Mouse (Mus musculus) lung, postnatal 0 days (tissue): ENCODE measurements around the gene D430042O09Rik. TPM values are rescaled to one million over a fixed set of nuclear protein-coding genes. Genes with fewer than 3 reads are reported as not detected.

ENCODE experiments used
- ATAC-seq: fragments of 200-750 bp; cut with Nextera tagmentation; 2 replicates; pipeline ENCODE4 v1.8.0; 2017; ENCODE audit warnings: moderate library complexity
- DNase-seq: peaks from one replicate; pipeline ENCODE4 v3.0.0-alpha.2; 2016; ENCODE audit warnings: low spot score
- H3K27ac ChIP-seq: fragments of 300-500 bp; sonication (generic); 2 replicates; pipeline ENCODE4 v1.5.1; 2014; ENCODE audit warnings: antibody characterized with exemption, mild to moderate bottlenecking, low read length, mixed read lengths
- H3K27me3 ChIP-seq: fragments of 300-500 bp; sonication (generic); replicated peaks from 2 replicates; pipeline ENCODE4 v1.6.1; 2014; ENCODE audit warnings: low read length, mixed read lengths; ENCODE audit not compliant: insufficient read depth
- H3K36me3 ChIP-seq: fragments of 300-500 bp; sonication (generic); 2 replicates; pipeline ENCODE4 v1.6.1; 2014; ENCODE audit warnings: low read length, mixed read lengths; ENCODE audit not compliant: insufficient read depth
- H3K4me1 ChIP-seq: fragments of 300-500 bp; sonication (generic); 2 replicates; pipeline ENCODE4 v1.6.1; 2014; ENCODE audit warnings: antibody characterized with exemption, low read depth, low read length, mixed read lengths; ENCODE audit not compliant: insufficient read depth
- H3K4me2 ChIP-seq: fragments of 300-500 bp; sonication (generic); replicated peaks from 2 replicates; pipeline ENCODE4 v1.6.1; 2014; ENCODE audit warnings: low read depth, mild to moderate bottlenecking, low read length, moderate library complexity, mixed read lengths
- H3K4me3 ChIP-seq: fragments of 300-500 bp; sonication (generic); 2 replicates; pipeline ENCODE4 v1.5.1; 2014; ENCODE audit warnings: low read depth, low read length
- H3K9ac ChIP-seq: fragments of 300-500 bp; sonication (generic); replicated peaks from 2 replicates; pipeline ENCODE4 v1.6.1; 2014; ENCODE audit warnings: low read depth, mild to moderate bottlenecking
- H3K9me3 ChIP-seq: fragments of 300-500 bp; sonication (generic); 2 replicates; pipeline ENCODE4 v1.6.1; 2016; ENCODE audit warnings: low read length, mixed read lengths
- CTCF ChIP-seq: IDR thresholded peaks from 2 replicates; pipeline ENCODE4 v1.5.1; 2016; ENCODE audit warnings: antibody characterized with exemption, mild to moderate bottlenecking
- EP300 ChIP-seq: IDR thresholded peaks from 2 replicates; pipeline ENCODE4 v1.6.1; 2016; ENCODE audit warnings: antibody characterized with exemption, mild to moderate bottlenecking, control low read depth
- WGBS: fragments of 180-500 bp; shearing (Covaris S2); extraction: QIAGEN DNeasy Blood & Tissue Kit; methylation state at CpG from one replicate; pipeline ENCODE4 v1.1.7; 2014; 5-methylcytosine and 5-hydroxymethylcytosine counted together
- polyA plus RNA-seq: library from polyadenylated mRNA; unstranded; fragments of >200 nt; fragmentation: Nextera tagmentation; extraction: Ambion mirVana; gene quantifications from 2 replicates; pipeline ENCODE4 v1.2.1, GENCODE M21; 2015

D430042O09Rik gene
- polyA plus RNA-seq, 1 experiment from 2014 or later: 5.8 TPM

DNA sequence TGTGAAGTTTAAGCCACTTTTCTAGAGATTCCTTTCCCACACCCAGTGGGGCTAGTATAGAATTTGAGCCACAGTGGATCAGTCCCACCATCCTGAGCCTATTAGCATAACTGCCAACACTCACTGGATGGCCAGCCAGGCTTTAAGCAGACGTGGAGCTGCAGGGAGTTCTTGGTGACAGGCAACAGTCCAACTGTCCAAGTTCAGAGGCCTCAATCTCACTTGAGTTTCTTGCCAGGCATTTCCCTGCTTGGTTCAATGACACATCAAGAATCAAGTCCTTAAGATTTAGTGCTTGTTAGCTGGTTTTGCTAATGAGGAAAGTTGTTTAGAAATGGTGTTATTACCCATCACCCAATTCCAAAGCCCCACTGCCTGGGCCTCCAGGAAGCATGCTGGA, 137.9 kb downstream of the D430042O09Rik start:
- ATAC-seq: no peak
- Histone ChIP-seq H3K36me3 (peaks cover 8% of the 10 kb centered on the region; the same call in 1 of the 2 replicates), H3K27me3 (no peaks in the 10 kb centered on the region)

DNA sequence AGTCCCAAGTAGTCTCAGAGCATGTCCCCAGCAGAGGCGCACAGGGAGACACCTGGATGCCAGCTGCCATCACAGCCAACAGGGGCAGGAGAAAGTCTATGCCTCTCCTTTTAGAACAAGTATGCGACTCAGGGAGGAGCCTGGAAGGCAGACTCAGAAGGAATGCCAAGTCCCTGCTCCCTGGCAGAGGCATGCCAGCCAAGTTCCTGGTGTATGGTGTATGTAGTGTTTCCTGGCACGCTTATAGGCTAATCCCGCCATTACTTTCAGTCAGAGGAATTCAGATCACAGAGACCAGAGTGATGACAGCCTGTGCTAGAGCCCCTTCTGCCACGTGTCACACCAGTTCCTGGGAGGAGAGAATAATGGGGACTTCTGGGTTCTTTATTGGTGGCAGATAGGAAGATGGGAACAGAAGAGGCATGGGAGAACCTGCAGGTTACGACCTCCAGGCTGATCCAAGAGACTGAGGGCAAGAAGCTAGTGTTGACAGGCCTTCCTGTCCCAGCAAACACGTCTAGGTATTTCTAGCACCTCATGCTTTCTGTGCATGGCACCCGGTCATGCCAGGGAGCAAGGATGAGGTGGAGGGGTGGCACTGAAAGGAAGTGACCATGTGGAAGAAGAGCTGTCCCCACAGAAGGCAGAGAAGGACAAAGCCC, 139.3 kb downstream of the D430042O09Rik start:
- Histone ChIP-seq H3K9me3 (no peaks in the 10 kb centered on the region), H3K36me3 (peaks cover 8% of the 10 kb centered on the region; the same call in 1 of the 2 replicates), H3K4me3 (no peak overlapping the region), H3K4me2 (no peak overlapping the region), H3K4me1 (no peaks in the 10 kb centered on the region), H3K27ac (no peak overlapping the region), H3K27me3 (no peaks in the 10 kb centered on the region), H3K9ac (no peak overlapping the region)
- DNase-seq (no peak), ATAC-seq (peak; percentile 37)
- TF ChIP-seq EP300 (no peak), CTCF (0 out of 2 replicates have a peak, but pooled peaks have one; percentile 3)
- WGBS: 69% methylated on average over 8 of the region's 8 CpGs

More for the DNA sequence above, 137.9 kb downstream of the D430042O09Rik start:
- Histone ChIP-seq H3K27ac (no peak overlapping the region), H3K4me2 (no peak overlapping the region), H3K4me3 (no peak overlapping the region), H3K4me1 (no peaks in the 10 kb centered on the region), H3K9me3 (no peaks in the 10 kb centered on the region), H3K9ac (no peak overlapping the region)
- 52% methylated on average over 1 of the region's 1 CpGs for WGBS
- TF ChIP-seq CTCF: no peak
- no peak for TF ChIP-seq EP300
- no peak for DNase-seq

DNA sequence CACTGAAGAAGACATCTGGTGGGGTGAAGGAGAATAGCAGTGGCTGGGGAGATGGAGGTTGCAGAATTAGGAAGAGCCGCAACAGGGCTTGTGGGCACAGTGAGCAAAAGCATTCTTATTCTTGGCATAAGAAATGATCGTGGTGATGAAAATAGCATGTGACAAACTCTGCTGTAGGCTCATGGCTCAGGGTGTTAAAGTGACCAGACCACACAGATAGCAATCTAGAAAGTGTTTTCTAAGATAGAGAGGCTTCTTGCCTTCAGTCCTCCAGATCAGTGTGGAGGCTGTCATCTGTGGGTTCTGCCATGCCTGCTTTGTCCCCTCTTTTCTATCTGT, 139.8 kb downstream of the D430042O09Rik start:
- H3K4me1 ChIP-seq: no peaks in the 10 kb centered on the region
- no peak overlapping the region for H3K9ac ChIP-seq
- no peak for TF ChIP-seq CTCF
- no peak for TF ChIP-seq EP300
- ATAC-seq (no peak), DNase-seq (no peak)
- no peak overlapping the region for H3K4me2 ChIP-seq
- WGBS: 83% methylated on average over 2 of the region's 2 CpGs
- H3K27ac ChIP-seq: no peak overlapping the region
- peaks cover 8% of the 10 kb centered on the region; the same call in 1 of the 2 replicates for H3K36me3 ChIP-seq
- no peak overlapping the region for H3K4me3 ChIP-seq
- no peaks in the 10 kb centered on the region for H3K27me3 ChIP-seq
- H3K9me3 ChIP-seq: no peaks in the 10 kb centered on the region

DNA sequence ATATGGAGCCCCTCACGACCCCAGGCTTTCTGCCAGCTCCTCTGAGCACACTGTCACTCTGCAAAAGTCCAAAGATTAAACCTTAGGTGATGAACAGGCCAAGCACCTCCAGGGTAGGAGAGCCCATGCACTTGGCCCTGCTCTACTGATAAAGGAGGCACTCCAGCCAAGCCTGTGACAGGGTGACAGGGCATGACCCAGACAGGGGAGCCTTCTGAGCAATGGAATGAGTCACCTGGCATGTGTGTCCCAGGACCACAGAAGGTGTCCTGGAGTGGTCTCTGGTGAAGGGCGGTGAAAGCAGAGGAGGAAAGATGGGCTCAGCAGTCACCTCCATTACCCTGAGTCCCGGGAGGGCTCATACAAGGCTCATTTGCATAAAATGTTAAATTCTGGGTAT, 151.9 kb downstream of the D430042O09Rik start:
- Histone ChIP-seq H3K27ac (no peak overlapping the region), H3K4me1 (no peaks in the 10 kb centered on the region), H3K36me3 (no peaks in the 10 kb centered on the region; the same call in 1 of the 2 replicates), H3K4me3 (no peak overlapping the region), H3K9ac (no peak overlapping the region), H3K9me3 (no peaks in the 10 kb centered on the region), H3K27me3 (no peaks in the 10 kb centered on the region), H3K4me2 (no peak overlapping the region)
- ATAC-seq (no peak), DNase-seq (no peak)
- TF ChIP-seq CTCF (no peak), EP300 (no peak)
- 69% methylated on average over 3 of the region's 3 CpGs for WGBS

DNA sequence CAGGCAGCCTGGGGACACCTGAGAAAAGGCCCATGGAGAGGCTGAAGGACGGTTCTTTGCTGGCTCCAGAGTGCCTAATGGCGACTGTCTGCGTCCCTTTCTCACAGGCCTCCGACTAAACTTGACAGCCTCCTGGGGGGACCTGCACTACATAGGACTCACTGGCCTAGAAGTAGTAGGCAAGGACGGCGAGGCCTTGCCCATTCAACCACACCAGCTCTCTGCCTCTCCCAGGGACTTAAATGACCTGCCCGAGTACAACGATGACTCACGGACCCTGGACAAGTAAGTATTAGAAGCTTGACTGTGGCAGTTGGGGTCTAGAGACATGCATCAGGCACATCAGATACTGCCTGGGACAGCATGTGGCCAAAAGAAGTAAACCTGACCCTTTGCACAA, 152.7 kb downstream of the D430042O09Rik start:
- no peaks in the 10 kb centered on the region; the same call in 1 of the 2 replicates for H3K36me3 ChIP-seq
- H3K4me1 ChIP-seq: no peaks in the 10 kb centered on the region
- no peak overlapping the region for H3K4me3 ChIP-seq
- no peak for DNase-seq
- no peak for ATAC-seq
- no peak overlapping the region for H3K27ac ChIP-seq
- no peak overlapping the region for H3K9ac ChIP-seq
- no peak for TF ChIP-seq EP300
- no peak for TF ChIP-seq CTCF
- H3K27me3 ChIP-seq: no peaks in the 10 kb centered on the region
- H3K9me3 ChIP-seq: no peaks in the 10 kb centered on the region
- H3K4me2 ChIP-seq: no peak overlapping the region
- WGBS: 89% methylated on average over 9 of the region's 9 CpGs

DNA sequence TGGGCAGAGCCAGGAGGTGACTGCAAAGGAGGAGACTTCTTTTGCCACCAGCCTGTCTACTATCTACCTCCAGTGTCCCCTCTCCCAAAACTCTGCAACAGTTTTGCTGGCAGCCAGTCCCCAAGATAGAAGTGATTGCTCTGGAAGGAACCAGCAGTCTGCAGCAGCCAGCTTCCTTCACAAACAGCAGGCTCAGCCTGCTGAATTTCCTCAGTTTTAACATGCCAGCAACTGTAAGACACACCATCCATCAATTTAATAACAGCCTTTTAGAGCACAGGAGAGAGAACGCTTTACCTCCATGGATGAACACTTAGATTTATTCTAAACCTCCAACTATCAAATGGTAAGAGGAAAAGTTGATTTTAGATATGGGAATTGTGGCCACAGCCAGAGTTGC, 156.3 kb downstream of the D430042O09Rik start:
- ATAC-seq: no peak
- H3K9me3 ChIP-seq: no peaks in the 10 kb centered on the region
- H3K4me3 ChIP-seq: no peak overlapping the region
- DNase-seq: no peak
- no peak overlapping the region for H3K9ac ChIP-seq
- H3K27me3 ChIP-seq: no peaks in the 10 kb centered on the region
- no peaks in the 10 kb centered on the region; the same call in 1 of the 2 replicates for H3K36me3 ChIP-seq
- no peak for TF ChIP-seq CTCF
- TF ChIP-seq EP300: no peak
- H3K27ac ChIP-seq: no peak overlapping the region
- no peaks in the 10 kb centered on the region for H3K4me1 ChIP-seq
- 61% methylated on average over 1 of the region's 1 CpGs for WGBS
- H3K4me2 ChIP-seq: no peak overlapping the region
